Mouse (Mus musculus) embryo, embryonic 9.5 days (tissue): ENCODE data around the gene Gltp.

Experiments
- DNase-seq: peaks from one replicate; pipeline ENCODE4 v3.0.0-alpha.2; 2017; ENCODE audit errors: extremely low spot score

Gene Gltp

GRCm38 (mm10) chr5:114690633-114691567 is at the start of gene Gltp:
Gene Gltp (minus strand): TSS chr5:114690984.
- peak; percentile 91 for DNase-seq

GRCm38 (mm10) chr5:114738707-114739241 is 48.0 kb upstream of the Gltp start:
- no peak for DNase-seq

GRCm38 (mm10) chr5:114737090-114737887 is 46.5 kb upstream of the Gltp start:
- no peak for DNase-seq

- no peak for DNase-seq
Measured at GRCm38 (mm10) chr5:114733606-114734005, 42.8 kb upstream of the Gltp start.

- DNase-seq: no peak
Measured at GRCm38 (mm10) chr5:114731969-114732368, 41.2 kb upstream of the Gltp start.

- no peak for DNase-seq
Measured at GRCm38 (mm10) chr5:114731498-114731897, 40.7 kb upstream of the Gltp start.

GRCm38 (mm10) chr5:114730129-114730528 is 39.3 kb upstream of the Gltp start:
- no peak for DNase-seq

- no peak for DNase-seq
Measured at GRCm38 (mm10) chr5:114728160-114728559, 37.4 kb upstream of the Gltp start.

GRCm38 (mm10) chr5:114722846-114723245 is 32.1 kb upstream of the Gltp start:
- no peak for DNase-seq

GRCm38 (mm10) chr5:114721969-114722368 is 31.2 kb upstream of the Gltp start:
- DNase-seq: no peak

GRCm38 (mm10) chr5:114720784-114721183 is 30.0 kb upstream of the Gltp start:
- DNase-seq: no peak

- DNase-seq: no peak
Measured at GRCm38 (mm10) chr5:114719928-114720270, 29.1 kb upstream of the Gltp start.

GRCm38 (mm10) chr5:114719003-114719927 is 28.5 kb upstream of the Gltp start:
- no peak for DNase-seq

GRCm38 (mm10) chr5:114718483-114718882 is 27.7 kb upstream of the Gltp start:
- no peak for DNase-seq

GRCm38 (mm10) chr5:114717937-114718336 is 27.2 kb upstream of the Gltp start:
- DNase-seq: no peak

- DNase-seq: no peak
Measured at GRCm38 (mm10) chr5:114717292-114717691, 26.5 kb upstream of the Gltp start.

GRCm38 (mm10) chr5:114714551-114714950 is 23.8 kb upstream of the Gltp start:
- no peak for DNase-seq

GRCm38 (mm10) chr5:114709357-114709756 is 18.6 kb upstream of the Gltp start:
- no peak for DNase-seq

- DNase-seq: no peak
Measured at GRCm38 (mm10) chr5:114708491-114708890, 17.7 kb upstream of the Gltp start.

- DNase-seq: peak; percentile 97
Measured at GRCm38 (mm10) chr5:114707265-114708068, 16.7 kb upstream of the Gltp start, which contains the start of gene Tchp. Gene Tchp (plus strand): TSS chr5:114707760.
